Mouse (Mus musculus) stomach, postnatal 0 days (tissue): ENCODE data around the gene Glrx2. TPM values are rescaled to one million over a fixed set of nuclear protein-coding genes. Genes with fewer than 3 reads are reported as not detected.

Experiments used
- ATAC-seq: fragments of 200-750 bp; cut with Nextera tagmentation; 2 replicates; pipeline ENCODE4 v1.8.0; 2017; ENCODE audit not compliant: low FRiP score, low TSS enrichment
- DNase-seq: peaks from one replicate; pipeline ENCODE4 v3.0.0-alpha.2; 2016; ENCODE audit warnings: low spot score
- H3K27ac ChIP-seq: fragments of 300-500 bp; sonication (generic); replicated peaks from 2 replicates; pipeline ENCODE4 v1.5.1; 2014; ENCODE audit warnings: mild to moderate bottlenecking, control low read depth
- H3K27me3 ChIP-seq: fragments of 300-500 bp; sonication (generic); 2 replicates; pipeline ENCODE4 v1.6.1; 2014; ENCODE audit warnings: low read length; ENCODE audit not compliant: control insufficient read depth, insufficient read depth
- H3K36me3 ChIP-seq: fragments of 300-500 bp; sonication (generic); 2 replicates; pipeline ENCODE4 v1.6.1; 2014; ENCODE audit warnings: low read length, mixed read lengths; ENCODE audit not compliant: control insufficient read depth, insufficient read depth
- H3K4me1 ChIP-seq: fragments of 300-500 bp; sonication (generic); replicated peaks from 2 replicates; pipeline ENCODE4 v1.6.1; 2014; ENCODE audit warnings: antibody characterized with exemption; ENCODE audit not compliant: control insufficient read depth, insufficient read depth
- H3K4me2 ChIP-seq: fragments of 300-500 bp; sonication (generic); replicated peaks from 2 replicates; pipeline ENCODE4 v1.6.1; 2014; ENCODE audit warnings: low read depth, mild to moderate bottlenecking, control low read depth, moderate library complexity
- H3K4me3 ChIP-seq: fragments of 300-500 bp; sonication (generic); 2 replicates; pipeline ENCODE4 v1.5.1; 2014; ENCODE audit warnings: low read depth, low read length, control low read depth
- H3K9ac ChIP-seq: fragments of 300-500 bp; sonication (generic); 2 replicates; pipeline ENCODE4 v1.6.1; 2014; ENCODE audit warnings: mild to moderate bottlenecking, low read length, control low read depth, mixed read lengths
- H3K9me3 ChIP-seq: fragments of 300-500 bp; sonication (generic); 2 replicates; pipeline ENCODE4 v1.6.1; 2016; ENCODE audit warnings: low read length; ENCODE audit not compliant: control insufficient read depth
- CTCF ChIP-seq: IDR thresholded peaks from 2 replicates; pipeline ENCODE4 v1.5.1; 2016; ENCODE audit warnings: antibody characterized with exemption, low read depth, mild to moderate bottlenecking, moderate library complexity
- EP300 ChIP-seq: optimal IDR thresholded peaks from 2 replicates; pipeline ENCODE3; 2016; ENCODE audit warnings: antibody characterized with exemption
- WGBS: fragments of 180-500 bp; shearing (Covaris S2); extraction: QIAGEN DNeasy Blood & Tissue Kit; methylation state at CpG from one replicate; pipeline ENCODE4 v1.1.7; 2014; 5-methylcytosine and 5-hydroxymethylcytosine counted together
- polyA plus RNA-seq: library from polyadenylated mRNA; unstranded; fragments of >200 nt; fragmentation: Nextera tagmentation; extraction: Ambion mirVana; gene quantifications from 2 replicates; pipeline ENCODE4 v1.2.1, GENCODE M21; 2015

The Glrx2 gene
- polyA plus RNA-seq, 1 experiment from 2014 or later, result 104 TPM

DNA sequence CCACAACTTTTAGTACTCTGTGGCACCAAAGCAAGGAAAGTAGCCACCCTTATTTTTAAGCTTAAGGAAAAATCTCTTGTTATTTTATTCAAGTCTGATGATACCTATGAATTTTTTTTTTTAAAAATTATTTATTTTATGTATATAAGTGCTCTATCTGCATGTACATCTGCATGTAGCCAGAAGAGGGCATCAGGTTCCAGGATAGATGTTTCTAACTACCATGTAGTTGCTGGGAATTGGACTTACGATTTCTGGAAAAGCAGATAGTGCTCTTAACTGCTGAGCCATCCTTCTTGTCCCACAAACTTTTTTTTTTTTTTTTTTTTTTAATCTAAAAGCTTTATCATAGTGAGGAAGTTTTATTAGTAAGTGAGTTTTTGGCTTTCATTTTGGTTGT, 48.3 kb downstream of the Glrx2 start:
- Histone ChIP-seq H3K36me3 (0 out of 2 replicates have a peak, but pooled peaks cover 2% of the 10 kb centered on the region), H3K4me2 (no peak overlapping the region), H3K27ac (no peak overlapping the region), H3K27me3 (no peaks in the 10 kb centered on the region), H3K4me1 (no peaks in the 10 kb centered on the region), H3K9me3 (no peaks in the 10 kb centered on the region), H3K9ac (no peak overlapping the region), H3K4me3 (no peak overlapping the region)
- TF ChIP-seq EP300 (no peak), CTCF (peak; percentile 58)
- WGBS, result 56% methylated on average over 1 of the region's 1 CpGs
- DNase-seq (no peak), ATAC-seq (no peak)

DNA sequence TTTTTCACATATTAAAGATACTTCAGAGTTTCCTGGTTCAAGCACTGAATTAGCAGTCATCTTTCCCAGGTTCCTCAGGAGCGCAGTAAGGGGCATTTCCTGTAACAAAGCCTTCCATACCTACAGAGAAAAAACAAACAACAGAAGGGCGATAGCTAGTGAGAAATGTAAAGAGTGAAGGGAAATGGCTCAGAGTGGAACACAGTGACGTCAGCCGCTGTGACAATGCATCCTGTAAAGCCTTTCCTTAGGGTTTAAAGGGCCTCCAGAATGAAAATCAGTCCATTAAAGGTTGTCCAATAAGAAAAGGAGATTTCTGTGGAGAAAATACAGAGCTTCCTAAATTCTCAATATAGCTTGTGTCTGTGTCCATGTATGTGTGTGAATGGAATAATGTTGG, 49.7 kb downstream of the Glrx2 start:
- ATAC-seq, result peak; percentile 83
- Histone ChIP-seq H3K9me3 (no peaks in the 10 kb centered on the region), H3K4me1 (no peaks in the 10 kb centered on the region), H3K36me3 (no peaks in the 10 kb centered on the region), H3K4me2 (no peak overlapping the region), H3K27ac (no peak overlapping the region), H3K27me3 (no peaks in the 10 kb centered on the region), H3K4me3 (no peak overlapping the region), H3K9ac (no peak overlapping the region)
- DNase-seq, result peak; percentile 57
- WGBS, result 68% methylated on average over 4 of the region's 4 CpGs
- TF ChIP-seq CTCF (no peak), EP300 (no peak)

DNA sequence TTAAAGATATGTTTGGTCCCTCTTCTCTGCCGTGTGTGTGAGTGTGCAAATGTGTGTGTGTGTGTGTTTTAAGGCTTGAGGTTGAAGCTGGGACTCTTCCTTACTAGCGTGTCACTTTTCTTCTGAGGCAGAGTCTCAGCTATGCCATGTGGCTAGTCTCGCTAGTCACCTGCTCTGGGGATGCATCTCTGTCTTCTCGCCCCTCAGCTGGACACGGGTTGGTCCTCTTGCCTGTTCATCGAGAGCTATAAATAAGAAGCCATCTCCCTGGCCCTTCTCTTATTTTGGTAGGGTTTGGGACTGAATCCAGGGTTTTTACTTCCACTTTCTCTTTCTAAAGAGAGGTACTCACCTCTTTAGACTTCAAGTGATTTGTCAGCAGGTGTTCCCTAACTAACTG, 50.1 kb downstream of the Glrx2 start:
- H3K9me3 ChIP-seq, result no peaks in the 10 kb centered on the region
- no peaks in the 10 kb centered on the region for H3K4me1 ChIP-seq
- 86% methylated on average over 6 of the region's 6 CpGs for WGBS
- H3K4me3 ChIP-seq, result no peak overlapping the region
- no peak for TF ChIP-seq EP300
- TF ChIP-seq CTCF, result no peak
- H3K27ac ChIP-seq, result no peak overlapping the region
- H3K4me2 ChIP-seq, result no peak overlapping the region
- DNase-seq (no peak), ATAC-seq (no peak)
- no peak overlapping the region for H3K9ac ChIP-seq
- H3K36me3 ChIP-seq, result no peaks in the 10 kb centered on the region
- H3K27me3 ChIP-seq, result no peaks in the 10 kb centered on the region

DNA sequence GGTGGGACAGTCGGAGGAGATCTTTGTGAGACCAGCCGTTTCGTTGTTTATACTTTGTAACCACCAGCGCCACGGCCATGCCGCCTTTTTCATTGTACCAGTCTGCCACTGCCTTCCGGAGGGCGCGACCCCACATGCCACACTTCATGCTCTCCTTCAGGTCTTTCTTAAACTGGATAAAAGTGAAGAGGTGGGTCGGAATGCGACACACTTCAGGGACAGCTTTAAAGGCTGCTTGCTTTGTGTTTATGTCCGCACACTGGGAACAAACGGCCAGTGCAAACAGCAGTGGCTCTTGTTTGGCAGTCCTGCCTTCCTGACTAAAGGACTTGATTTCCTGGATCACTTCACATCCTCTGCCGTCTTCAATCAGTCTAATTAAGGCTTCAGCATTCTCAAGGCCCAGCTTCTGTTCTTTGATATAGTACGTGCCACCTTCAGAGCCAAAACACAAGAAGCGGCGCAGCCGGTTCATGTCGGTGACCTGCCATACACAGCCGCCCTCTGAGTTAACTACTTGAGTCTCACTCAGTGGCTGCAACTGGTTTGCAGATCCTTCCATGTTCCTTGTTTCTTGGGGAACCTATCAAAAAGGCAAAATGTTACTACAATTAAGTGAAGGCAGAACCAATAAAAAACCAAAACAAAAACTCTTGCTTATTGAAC, 54.4 kb downstream of the Glrx2 start:
- H3K4me3 ChIP-seq, result no peak overlapping the region
- H3K4me2 ChIP-seq, result no peak overlapping the region
- H3K36me3 ChIP-seq, result no peaks in the 10 kb centered on the region
- H3K9ac ChIP-seq, result peak overlapping the region; percentile 14; the same call in 1 of the 2 replicates
- H3K4me1 ChIP-seq, result no peaks in the 10 kb centered on the region
- TF ChIP-seq CTCF (no peak), EP300 (no peak)
- DNase-seq, result peak; percentile 33
- H3K27ac ChIP-seq, result 0 out of 2 replicates have a peak overlapping the region, but pooled peaks have one; percentile 14
- 0 out of 2 replicates have a peak, but pooled peaks have one; percentile 39 for ATAC-seq
- WGBS, result 46% methylated on average over 20 of the region's 20 CpGs
- H3K9me3 ChIP-seq, result no peaks in the 10 kb centered on the region
- H3K27me3 ChIP-seq, result no peaks in the 10 kb centered on the region

DNA sequence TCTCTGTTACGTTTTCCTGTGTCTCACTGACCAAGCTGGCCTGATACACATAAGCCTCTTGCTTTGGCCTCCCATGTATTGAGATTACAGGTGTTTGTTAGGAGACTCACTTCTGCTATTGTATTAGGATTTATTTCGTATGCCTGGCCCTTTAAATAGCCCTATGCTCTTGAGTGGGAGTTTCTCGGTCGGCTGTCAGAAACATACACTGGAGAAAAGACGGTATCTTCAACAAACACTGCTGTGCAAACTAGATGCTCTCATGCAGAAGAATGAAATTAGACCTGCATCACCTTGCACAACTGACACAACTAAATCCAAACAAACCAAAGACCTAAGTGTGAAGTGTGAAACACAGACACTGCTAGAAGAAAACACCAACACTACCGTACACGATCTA, 56.9 kb downstream of the Glrx2 start:
- Histone ChIP-seq H3K4me3 (no peak overlapping the region), H3K27ac (no peak overlapping the region), H3K27me3 (no peaks in the 10 kb centered on the region), H3K36me3 (no peaks in the 10 kb centered on the region), H3K4me1 (no peaks in the 10 kb centered on the region), H3K9me3 (no peaks in the 10 kb centered on the region), H3K9ac (no peak overlapping the region), H3K4me2 (no peak overlapping the region)
- TF ChIP-seq CTCF (no peak), EP300 (no peak)
- DNase-seq (no peak), ATAC-seq (no peak)
- 55% methylated on average over 7 of the region's 7 CpGs for WGBS

DNA sequence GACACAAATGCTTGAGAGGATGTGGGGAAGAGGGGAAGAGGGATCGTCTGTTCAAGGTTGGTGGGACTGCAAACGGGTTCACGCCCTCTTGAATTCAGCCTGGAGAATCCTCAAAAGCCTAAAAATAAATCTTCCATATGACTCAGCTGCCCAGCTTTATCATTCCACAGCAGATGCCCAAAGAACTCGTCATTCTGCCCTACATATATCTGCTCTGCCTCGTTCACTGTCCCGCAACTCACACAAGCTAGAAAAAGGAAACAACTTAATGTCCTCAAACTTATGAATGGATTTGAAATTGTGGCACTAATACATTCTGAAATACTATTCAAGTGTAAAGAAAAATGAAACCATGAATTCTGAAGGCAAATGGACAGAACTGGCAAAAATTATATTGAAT, 57.8 kb downstream of the Glrx2 start:
- TF ChIP-seq EP300 (no peak), CTCF (no peak)
- DNase-seq (no peak), ATAC-seq (no peak)
- no peaks in the 10 kb centered on the region for H3K36me3 ChIP-seq
- no peak overlapping the region for H3K9ac ChIP-seq
- no peaks in the 10 kb centered on the region for H3K27me3 ChIP-seq
- WGBS, result 52% methylated on average over 6 of the region's 6 CpGs
- no peaks in the 10 kb centered on the region for H3K4me1 ChIP-seq
- H3K9me3 ChIP-seq, result no peaks in the 10 kb centered on the region
- no peak overlapping the region for H3K4me3 ChIP-seq
- no peak overlapping the region for H3K27ac ChIP-seq
- H3K4me2 ChIP-seq, result no peak overlapping the region
